25 mouse cellular contexts compared by ENCODE assay signal in the genomic region with DNA sequence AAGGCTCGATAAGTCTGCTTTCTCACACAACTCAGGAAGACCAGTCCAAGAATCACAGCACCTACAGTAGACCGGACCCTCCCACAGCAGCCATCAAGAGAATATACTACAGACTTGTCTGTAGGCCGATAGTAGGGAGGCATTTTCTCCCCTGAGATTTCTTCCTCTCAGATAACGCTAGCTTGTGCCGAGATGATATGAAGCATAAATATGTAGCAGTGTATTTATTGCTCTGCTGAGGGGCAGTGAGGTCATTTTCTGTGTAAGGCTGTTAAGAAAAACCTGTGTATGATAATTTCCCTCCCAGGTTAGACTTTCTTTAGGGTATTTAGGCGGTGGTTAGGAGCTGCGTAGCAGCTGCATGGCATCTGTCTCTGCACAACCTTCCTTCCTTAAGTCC. TPM values are rescaled to one million over a fixed set of nuclear protein-coding genes. Genes with fewer than 3 reads are reported as not detected.
DNase-seq lines count a peak whose midpoint lies in the region; ATAC-seq and TF ChIP-seq lines count a peak whose summit lies in the region.
"Had no signal": no experiment of that assay in that cellular context is flagged by ENCODE, and none has a peak within 500 bp of the region (broad histone marks: within the 10 kb centered on the region; RNA-seq: fewer than 3 reads in every experiment).

No protein-coding gene starts in this region.

- no peaks in the 10 kb centered on the region for H3K27me3 ChIP-seq in intestine, embryonic 14.5 days (replicated peaks; ENCODE audit: control insufficient read depth, insufficient read depth, low read length)
- H3K27me3 ChIP-seq in intestine, postnatal 0 days (replicated peaks; ENCODE audit: control insufficient read depth, insufficient read depth, low read length), result no peaks in the 10 kb centered on the region
- no peaks in the 10 kb centered on the region for H3K27me3 ChIP-seq in intestine, embryonic 15.5 days (replicated peaks)
- no peaks in the 10 kb centered on the region for H3K27me3 ChIP-seq in limb, embryonic 10.5 days (ENCODE audit: low read depth, poor library complexity, severe bottlenecking)
- H3K27me3 ChIP-seq: CH12.LX; embryonic facial prominence, embryonic 12.5 days; forebrain, embryonic 13.5 days; forebrain, embryonic 15.5 days had no signal

- H3K4me1 ChIP-seq in intestine, embryonic 14.5 days (replicated peaks; ENCODE audit: control insufficient read depth, insufficient read depth, low read length), result no peaks in the 10 kb centered on the region
- no peaks in the 10 kb centered on the region for H3K4me1 ChIP-seq in intestine, postnatal 0 days (replicated peaks; ENCODE audit: control insufficient read depth, insufficient read depth, low read length)
- H3K4me1 ChIP-seq in intestine, embryonic 15.5 days (replicated peaks), result no peaks in the 10 kb centered on the region
- H3K4me1 ChIP-seq in limb, embryonic 10.5 days, result peaks cover 29% of the 10 kb centered on the region
- H3K4me1 ChIP-seq: embryonic facial prominence, embryonic 12.5 days; forebrain, embryonic 13.5 days; forebrain, embryonic 15.5 days had no signal

- no peak for TF ChIP-seq CTCF in intestine, postnatal 0 days (IDR thresholded peaks at IDR 0.05; ENCODE audit: low read depth)

- H3K27ac ChIP-seq in intestine, embryonic 14.5 days (ENCODE audit: low read depth), result no peak overlapping the region
- no peak overlapping the region for H3K27ac ChIP-seq in intestine, postnatal 0 days (ENCODE audit: low read depth, low read length)
- no peak overlapping the region for H3K27ac ChIP-seq in intestine, embryonic 15.5 days
- H3K27ac ChIP-seq in limb, embryonic 10.5 days, result 0 out of 2 replicates have a peak overlapping the region, but pooled peaks have one; percentile 25
- H3K27ac ChIP-seq: embryonic facial prominence, embryonic 10.5 days; embryonic facial prominence, embryonic 12.5 days; forebrain, embryonic 13.5 days; forebrain, embryonic 15.5 days had no signal

- DNase-seq in intestine, embryonic 14.5 days (ENCODE audit: low spot score), result peak; percentile 51
- DNase-seq in limb, embryonic 10.5 days (ENCODE audit: low spot score), result no peak
- no peak for DNase-seq in heart, postnatal 4 days
- DNase-seq: adrenal gland, adult 8-10 months; adrenal gland, postnatal 14 days; adrenal gland, postnatal 36 days; B cell, adult 2 months; cerebellum, adult 11-12 months; cerebellum, adult 2 months; cerebellum, adult 9-10 months; cerebellum, postnatal 10 days; cerebellum, postnatal 25 days had no signal

- no peak overlapping the region for H3K4me2 ChIP-seq in intestine, embryonic 14.5 days (ENCODE audit: low read length)
- no peak overlapping the region for H3K4me2 ChIP-seq in intestine, postnatal 0 days (replicated peaks; ENCODE audit: low read depth)
- H3K4me2 ChIP-seq in intestine, embryonic 15.5 days (replicated peaks), result no peak overlapping the region
- H3K4me2 ChIP-seq: embryonic facial prominence, embryonic 12.5 days; forebrain, embryonic 13.5 days; forebrain, embryonic 15.5 days had no signal

- H3K4me3 ChIP-seq in intestine, embryonic 14.5 days (ENCODE audit: low read depth, low read length), result no peak overlapping the region
- no peak overlapping the region for H3K4me3 ChIP-seq in intestine, postnatal 0 days (ENCODE audit: low read depth, low read length)
- no peak overlapping the region for H3K4me3 ChIP-seq in intestine, embryonic 15.5 days (replicated peaks)
- H3K4me3 ChIP-seq in limb, embryonic 10.5 days, result no peak overlapping the region
- H3K4me3 ChIP-seq: embryonic facial prominence, embryonic 10.5 days; embryonic facial prominence, embryonic 12.5 days; forebrain, embryonic 13.5 days; forebrain, embryonic 15.5 days had no signal

- no peak; the same call in 1 of the 2 replicates for ATAC-seq in intestine, embryonic 14.5 days (replicated peaks; ENCODE audit: low FRiP score, low TSS enrichment, low read depth)
- ATAC-seq in intestine, postnatal 0 days, result no peak
- peak; percentile 66; the same call in 1 of the 2 replicates for ATAC-seq in intestine, embryonic 15.5 days
- ATAC-seq: activated CD4-positive, CD25-positive, alpha-beta regulatory T cell, adult 4 months; CD4-positive, CD25-positive, alpha-beta regulatory T cell, adult 4 months; forebrain, embryonic 13.5 days; forebrain, embryonic 15.5 days; Patski had no signal

- WGBS in intestine, embryonic 14.5 days, result 58% methylated on average over 7 of the region's 7 CpGs
- WGBS in intestine, postnatal 0 days, result 46% methylated on average over 7 of the region's 7 CpGs
- 53% methylated on average over 7 of the region's 7 CpGs for WGBS in intestine, embryonic 15.5 days
- 88% methylated on average over 7 of the region's 7 CpGs for WGBS in limb, embryonic 10.5 days

- H3K9me3 ChIP-seq in intestine, embryonic 14.5 days (ENCODE audit: control insufficient read depth, low read length), result no peaks in the 10 kb centered on the region
- no peaks in the 10 kb centered on the region for H3K9me3 ChIP-seq in intestine, postnatal 0 days (ENCODE audit: control insufficient read depth)
- no peaks in the 10 kb centered on the region for H3K9me3 ChIP-seq in intestine, embryonic 15.5 days
- no peaks in the 10 kb centered on the region for H3K9me3 ChIP-seq in limb, embryonic 10.5 days (replicated peaks)
- H3K9me3 ChIP-seq: embryonic facial prominence, embryonic 10.5 days; embryonic facial prominence, embryonic 12.5 days; forebrain, embryonic 13.5 days; forebrain, embryonic 15.5 days had no signal

- no peak overlapping the region for H3K9ac ChIP-seq in intestine, embryonic 14.5 days (ENCODE audit: low read length)
- H3K9ac ChIP-seq in intestine, postnatal 0 days (ENCODE audit: low read depth, low read length), result no peak overlapping the region
- no peak overlapping the region for H3K9ac ChIP-seq in intestine, embryonic 15.5 days
- H3K9ac ChIP-seq: embryonic facial prominence, embryonic 12.5 days; forebrain, embryonic 13.5 days; forebrain, embryonic 15.5 days had no signal

- H3K36me3 ChIP-seq in intestine, embryonic 14.5 days (ENCODE audit: control insufficient read depth, insufficient read depth, low read length), result no peaks in the 10 kb centered on the region
- no peaks in the 10 kb centered on the region for H3K36me3 ChIP-seq in intestine, postnatal 0 days (ENCODE audit: control insufficient read depth, insufficient read depth)
- H3K36me3 ChIP-seq in intestine, embryonic 15.5 days, result no peaks in the 10 kb centered on the region
- no peaks in the 10 kb centered on the region for H3K36me3 ChIP-seq in limb, embryonic 10.5 days
- H3K36me3 ChIP-seq: embryonic facial prominence, embryonic 10.5 days; embryonic facial prominence, embryonic 12.5 days; forebrain, embryonic 15.5 days; G1E had no signal

RNA-seq across cellular contexts. Expression of a gene that starts 23.2 kb away (rescaled TPM):
- polyA plus RNA-seq in intestine, embryonic 14.5 days (2014; fragmentation: Nextera tagmentation; extraction: Ambion mirVana), result not detected in 2 replicates
- polyA plus RNA-seq in intestine, postnatal 0 days (2015; fragmentation: Nextera tagmentation; extraction: Ambion mirVana), result 0.21 TPM in 1 of 2 replicates, not detected in the other
- not detected in 2 replicates for polyA plus RNA-seq in intestine, embryonic 15.5 days (2015; fragmentation: Nextera tagmentation; extraction: Ambion mirVana)
- not detected in 2 replicates for polyA plus RNA-seq in limb, embryonic 10.5 days (2016; fragmentation: Nextera tagmentation; extraction: Ambion mirVana)
- not detected for total RNA-seq in heart, postnatal 4 days (2021)
- total RNA-seq: adrenal gland, postnatal 14 days; CH12.LX had no signal
- polyA plus RNA-seq: activated CD4-positive, CD25-positive, alpha-beta regulatory T cell, adult 4 months; CD4-positive, CD25-positive, alpha-beta regulatory T cell, adult 4 months; cerebellum, adult 2 months; embryonic facial prominence, embryonic 10.5 days; embryonic facial prominence, embryonic 14.5 days; forebrain, embryonic 11.5 days; forebrain, embryonic 13.5 days; forebrain, embryonic 15.5 days; G1E; Patski had no signal

RNA-seq across cellular contexts. Expression of a gene that starts 37.2 kb away (rescaled TPM):
- polyA plus RNA-seq in intestine, embryonic 14.5 days (2014; fragmentation: Nextera tagmentation; extraction: Ambion mirVana), result 199 and 260 TPM in 2 replicates
- polyA plus RNA-seq in intestine, postnatal 0 days (2015; fragmentation: Nextera tagmentation; extraction: Ambion mirVana), result 781 and 782 TPM in 2 replicates
- polyA plus RNA-seq in intestine, embryonic 15.5 days (2015; fragmentation: Nextera tagmentation; extraction: Ambion mirVana), result 476 and 482 TPM in 2 replicates
- polyA plus RNA-seq in limb, embryonic 10.5 days (2016; fragmentation: Nextera tagmentation; extraction: Ambion mirVana), result 115 and 141 TPM in 2 replicates
- 10 to 100 TPM; 22.3 to 30.4 TPM for total RNA-seq in heart, postnatal 4 days (2021)
- total RNA-seq: CH12.LX, G1E had no signal
- polyA plus RNA-seq: G1E had no signal
